ENCODE assay signal across 22 mouse cellular contexts in the genomic region with DNA sequence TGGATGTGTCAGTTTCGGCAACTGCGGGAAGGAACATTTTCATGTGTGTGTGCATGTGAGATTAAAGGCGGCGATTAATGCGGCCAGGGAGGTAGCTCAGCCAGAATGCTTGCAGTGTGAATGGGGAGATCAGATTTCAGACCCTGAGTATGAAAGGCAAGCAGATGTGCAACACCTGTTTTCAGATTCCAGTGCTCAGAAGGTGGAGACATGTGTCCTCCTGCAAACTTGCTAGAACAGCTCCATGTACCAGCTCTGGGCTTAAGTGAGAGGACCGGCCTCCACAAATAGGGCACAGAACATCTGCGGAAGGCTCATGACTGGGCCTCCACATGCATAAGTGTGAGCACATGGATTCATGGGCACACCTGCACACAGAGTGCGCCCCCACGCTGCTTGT.
DNase-seq lines count a peak whose midpoint lies in the region; ATAC-seq and TF ChIP-seq lines count a peak whose summit lies in the region.
"Had no signal": no experiment of that assay in that cellular context is flagged by ENCODE, and none has a peak within 500 bp of the region (broad histone marks: within the 10 kb centered on the region; RNA-seq: fewer than 3 reads in every experiment).

No protein-coding gene starts in this region.

- WGBS in limb, embryonic 13.5 days, result 49% methylated on average over 9 of the region's 9 CpGs
- WGBS in lung, postnatal 0 days, result 83% methylated on average over 9 of the region's 9 CpGs

- no peaks in the 10 kb centered on the region for H3K36me3 ChIP-seq in limb, embryonic 13.5 days
- H3K36me3 ChIP-seq in lung, postnatal 0 days (ENCODE audit: insufficient read depth, low read length), result no peaks in the 10 kb centered on the region
- H3K36me3 ChIP-seq: forebrain, embryonic 15.5 days; heart, embryonic 15.5 days; hindbrain, embryonic 10.5 days had no signal

- TF ChIP-seq EP300 in lung, postnatal 0 days (IDR thresholded peaks at IDR 0.05), result no peak

- intact Hi-C loops in heart, postnatal 36 days (cut with DNase I), result no loop called here

- H3K9me3 ChIP-seq in limb, embryonic 13.5 days, result peaks cover 3% of the 10 kb centered on the region; the same call in 1 of the 2 replicates
- H3K9me3 ChIP-seq in lung, postnatal 0 days (ENCODE audit: low read length), result no peaks in the 10 kb centered on the region
- H3K9me3 ChIP-seq: forebrain, embryonic 15.5 days; heart, embryonic 15.5 days had no signal

- peaks cover 7% of the 10 kb centered on the region for H3K4me1 ChIP-seq in limb, embryonic 13.5 days
- no peaks in the 10 kb centered on the region for H3K4me1 ChIP-seq in lung, postnatal 0 days (ENCODE audit: insufficient read depth, low read depth, low read length)
- H3K4me1 ChIP-seq: heart, embryonic 15.5 days; hindbrain, embryonic 10.5 days had no signal

- no peak overlapping the region for H3K4me3 ChIP-seq in limb, embryonic 13.5 days
- H3K4me3 ChIP-seq in lung, postnatal 0 days (ENCODE audit: low read depth, low read length), result no peak overlapping the region
- H3K4me3 ChIP-seq: forebrain, embryonic 15.5 days; heart, adult 2 months; heart, embryonic 15.5 days; hindbrain, embryonic 10.5 days had no signal

- H3K27ac ChIP-seq in limb, embryonic 13.5 days, result no peak overlapping the region
- no peak overlapping the region for H3K27ac ChIP-seq in lung, postnatal 0 days (ENCODE audit: low read length)
- H3K27ac ChIP-seq: forebrain, embryonic 15.5 days; heart, adult 2 months; heart, embryonic 15.5 days; hindbrain, embryonic 10.5 days; hindbrain, embryonic 14.5 days had no signal

- H3K27me3 ChIP-seq in limb, embryonic 13.5 days, result no peaks in the 10 kb centered on the region
- H3K27me3 ChIP-seq in lung, postnatal 0 days (replicated peaks; ENCODE audit: insufficient read depth, low read length), result no peaks in the 10 kb centered on the region
- H3K27me3 ChIP-seq: CH12.LX; forebrain, embryonic 15.5 days; heart, embryonic 15.5 days; Patski had no signal

- no peak for TF ChIP-seq CTCF in lung, postnatal 0 days (IDR thresholded peaks at IDR 0.05)

- ATAC-seq in limb, embryonic 13.5 days (ENCODE audit: low FRiP score, low read depth), result peak; percentile 72; the same call in 1 of the 2 replicates
- ATAC-seq in lung, postnatal 0 days, result no peak
- ATAC-seq: activated CD4-positive, CD25-positive, alpha-beta regulatory T cell, adult 4 months; forebrain, embryonic 15.5 days; Patski had no signal

- no peak overlapping the region for H3K9ac ChIP-seq in limb, embryonic 13.5 days
- no peak overlapping the region for H3K9ac ChIP-seq in lung, postnatal 0 days (replicated peaks; ENCODE audit: low read depth)
- H3K9ac ChIP-seq: forebrain, embryonic 15.5 days; heart, embryonic 15.5 days; hindbrain, embryonic 14.5 days had no signal

- H3K4me2 ChIP-seq in limb, embryonic 13.5 days (replicated peaks), result no peak overlapping the region
- H3K4me2 ChIP-seq in lung, postnatal 0 days (replicated peaks; ENCODE audit: low read depth, low read length), result no peak overlapping the region
- H3K4me2 ChIP-seq: forebrain, embryonic 15.5 days; heart, embryonic 11.5 days; heart, embryonic 15.5 days; hindbrain, embryonic 14.5 days had no signal

- DNase-seq in embryo, embryonic 10.5 days (ENCODE audit: low spot score), result peak; percentile 19
- peak; percentile 16 for DNase-seq in embryo, embryonic 11.5 days (ENCODE audit: low read depth, low spot score)
- peak; percentile 65 for DNase-seq in forelimb bud, embryonic 11.5 days (ENCODE audit: low read depth, low spot score)
- no peak for DNase-seq in heart, postnatal 36 days
- no peak for DNase-seq in lung, postnatal 0 days (ENCODE audit: low spot score)
- DNase-seq in urinary bladder, postnatal 10 days (ENCODE audit: low spot score), result no peak
- DNase-seq: adrenal gland, postnatal 14 days; cerebellum, adult 11-12 months; cerebellum, adult 9-10 months; cerebellum, postnatal 25 days; gastrocnemius, postnatal 14 days; heart, adult 2 months; heart, postnatal 14 days had no signal

Comparison
In these comparisons a context has a peak if more than half of its experiments do, and no peak if none do; other contexts are left out.
1. DNase-seq: peak in embryo, embryonic 10.5 days (single experiment), embryo, embryonic 11.5 days (single experiment) and forelimb bud, embryonic 11.5 days (single experiment); none in heart, postnatal 36 days (0 of 2), lung, postnatal 0 days (single experiment) and urinary bladder, postnatal 10 days (single experiment).